Mouse (Mus musculus) urinary bladder, postnatal 36 days (tissue): ENCODE measurements around the gene Reps1.

Experiments used
- DNase-seq, 2 experiments: peaks; one replicate each; pipeline ENCODE4 v3.0.0; 2022; ENCODE audit warnings: low spot score in 2 of 2, mixed read lengths in 1 of 2

The Reps1 gene

DNA sequence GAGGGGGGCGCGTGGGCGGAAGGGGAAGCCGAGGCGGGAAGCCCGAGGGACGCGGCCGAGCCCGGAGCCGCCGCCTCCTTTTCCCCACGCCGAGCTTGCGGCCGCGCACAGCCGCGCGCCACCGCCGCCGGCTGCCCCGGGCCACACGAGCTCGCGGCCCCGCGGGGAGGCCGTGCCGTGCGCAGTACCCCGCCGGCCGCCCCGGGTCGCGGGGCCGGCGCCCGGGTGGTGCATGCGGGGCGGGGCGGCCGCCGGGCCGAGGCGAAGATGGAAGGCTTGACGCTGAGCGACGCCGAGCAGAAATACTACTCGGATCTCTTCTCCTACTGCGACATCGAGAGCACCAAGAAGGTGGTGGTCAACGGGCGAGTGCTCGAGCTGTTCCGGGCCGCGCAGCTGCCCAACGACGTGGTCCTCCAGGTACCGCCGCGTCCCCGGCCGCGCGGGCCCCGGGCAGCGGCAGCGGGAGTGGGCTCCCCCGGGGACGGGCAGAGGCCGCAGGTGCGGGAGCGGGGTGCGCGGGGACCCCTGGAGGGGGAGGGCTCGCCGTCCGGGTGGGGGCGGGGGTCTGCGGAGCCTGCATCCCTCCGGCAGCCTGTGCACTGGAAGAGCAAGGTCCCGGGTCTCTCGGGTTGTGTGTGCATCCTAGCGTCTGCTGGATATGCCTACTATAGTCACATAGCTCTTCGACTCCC lies at the start of gene Reps1:
TSS of gene Reps1 (plus strand) at position 166 of the 695 bp plus-strand sequence.
- peak; percentile 23 for DNase-seq

DNA sequence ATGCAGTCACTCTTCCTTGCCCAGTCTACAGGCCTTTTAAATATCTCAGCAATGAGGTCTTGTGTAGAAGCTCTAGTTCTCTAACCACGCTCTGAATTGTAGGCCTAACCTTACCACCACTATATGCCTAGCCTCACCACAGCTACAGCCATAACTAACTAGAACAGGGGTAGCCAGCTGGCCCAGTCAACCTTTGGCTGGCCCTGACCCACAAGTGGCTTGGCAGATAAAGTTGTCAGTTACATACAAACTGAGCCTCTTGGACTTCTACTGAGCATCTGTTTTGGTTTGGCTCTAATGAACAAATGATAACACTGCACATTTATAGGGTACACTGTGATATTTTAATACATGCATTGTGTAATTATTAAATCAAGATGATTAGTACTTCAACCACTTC lies 48.9 kb upstream of the Reps1 start:
- DNase-seq = no peak

DNA sequence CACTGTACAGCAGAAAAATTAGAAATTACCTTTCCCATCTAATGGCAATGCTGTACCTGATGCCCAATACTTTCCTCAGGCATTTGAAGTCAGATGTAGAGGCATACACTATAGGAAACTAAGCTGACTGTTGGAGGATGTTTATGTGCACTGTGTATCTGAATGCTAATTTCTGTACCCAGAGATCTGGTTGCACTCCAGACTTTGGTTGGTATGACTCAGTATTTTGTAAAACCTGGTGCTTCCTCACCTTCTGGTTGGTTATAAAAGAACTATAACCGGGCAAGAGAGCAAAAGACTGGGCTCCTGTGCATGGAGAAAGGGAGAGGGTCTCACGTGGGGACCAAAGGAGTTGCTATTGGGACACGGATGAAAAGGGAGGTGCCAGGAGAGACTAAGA lies 48.4 kb upstream of the Reps1 start:
- no peak for DNase-seq

DNA sequence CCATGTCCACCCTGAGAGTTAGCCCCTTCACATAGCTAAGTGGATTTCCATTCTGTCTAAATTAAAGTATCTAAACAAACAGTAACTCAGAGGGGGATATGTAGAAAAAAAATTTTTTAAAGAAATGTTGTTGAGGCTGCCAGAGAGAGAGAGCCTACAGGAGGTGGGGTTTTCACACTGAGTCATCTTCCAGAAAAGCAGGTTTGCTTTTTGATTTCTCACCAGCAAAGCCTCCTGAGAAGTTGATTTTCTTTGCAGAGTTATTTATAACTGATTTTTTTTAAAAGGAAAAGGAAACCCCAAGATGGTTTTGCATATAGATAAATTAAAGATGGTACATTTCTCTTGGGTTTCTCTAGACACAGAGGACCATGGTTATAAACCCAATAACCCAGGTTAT lies 47.5 kb upstream of the Reps1 start:
- no peak for DNase-seq

DNA sequence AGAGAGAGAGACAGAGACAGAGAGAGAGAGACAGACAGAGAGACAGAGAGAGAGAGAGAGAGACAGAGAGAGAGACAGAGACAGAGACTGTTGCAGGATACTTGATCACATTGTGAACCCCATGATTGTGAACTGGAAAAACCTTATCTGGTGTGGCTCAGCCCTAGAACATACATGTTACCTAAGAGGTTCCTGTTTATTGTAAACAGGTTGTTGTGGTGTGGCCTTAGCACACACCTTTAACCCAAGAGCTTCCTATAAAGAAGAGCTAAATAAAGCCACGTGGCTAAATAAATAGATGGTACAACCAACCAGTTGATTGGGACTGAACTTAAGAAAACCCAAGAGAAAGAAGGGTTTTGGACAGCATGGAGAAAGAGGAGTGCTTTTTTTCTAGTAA lies 45.9 kb upstream of the Reps1 start:
- no peak for DNase-seq

DNA sequence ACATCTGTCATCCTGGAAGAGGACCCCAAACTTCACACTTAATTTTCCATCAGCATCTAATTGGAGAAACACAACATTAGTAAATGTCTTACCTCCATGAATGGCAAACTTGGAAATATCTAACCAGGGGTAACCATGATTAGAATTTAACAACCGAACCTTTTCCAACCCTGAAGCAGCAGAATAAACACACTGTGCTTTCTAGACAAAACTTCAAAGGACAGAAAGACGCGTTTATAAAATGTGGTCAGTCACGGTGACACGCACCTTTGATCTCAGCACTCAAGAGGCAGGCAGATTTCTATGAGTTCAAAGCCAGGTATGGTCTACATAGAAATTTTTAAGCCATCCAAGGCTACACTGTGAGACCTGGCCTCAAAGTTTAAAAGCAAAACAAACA lies 43.9 kb upstream of the Reps1 start:
- DNase-seq = no peak

DNA sequence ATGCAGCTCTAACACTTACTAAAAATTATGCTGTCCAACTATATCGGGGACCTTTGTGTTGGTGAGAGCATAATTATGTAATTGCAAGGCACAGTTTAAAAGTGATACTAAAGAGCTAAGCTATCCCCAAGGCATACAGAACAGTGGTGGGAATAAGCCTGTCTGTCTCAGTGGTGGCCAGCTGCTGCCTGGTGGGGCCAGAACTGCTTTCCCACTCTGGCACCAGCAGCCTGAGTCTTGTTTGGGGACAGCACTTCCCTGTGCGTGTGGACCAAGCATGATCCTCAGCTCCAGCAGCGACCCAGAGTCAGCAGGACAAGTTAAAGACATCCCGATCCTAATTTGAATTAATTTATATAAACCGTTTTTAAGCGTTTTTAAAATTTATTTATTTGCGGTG lies 35.2 kb upstream of the Reps1 start:
- DNase-seq = no peak

DNA sequence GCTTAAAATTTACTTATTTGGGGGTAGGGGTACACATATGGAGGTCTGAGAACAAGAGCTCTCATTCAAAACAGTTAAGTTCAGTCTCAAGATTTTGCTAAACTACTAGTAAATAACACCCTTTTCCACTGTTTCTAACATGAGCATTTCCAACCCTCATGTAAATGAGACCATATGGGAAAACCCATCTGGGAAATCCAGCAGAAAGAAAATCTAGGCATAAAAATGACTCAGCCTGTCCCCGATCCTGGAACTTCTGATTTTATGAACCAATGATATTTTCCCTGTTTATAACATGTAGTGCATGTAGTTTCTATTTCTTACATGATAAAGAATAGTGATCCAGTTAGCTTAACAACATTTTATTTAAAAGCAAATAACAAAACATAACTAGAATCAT lies 34.8 kb upstream of the Reps1 start:
- no peak for DNase-seq

DNA sequence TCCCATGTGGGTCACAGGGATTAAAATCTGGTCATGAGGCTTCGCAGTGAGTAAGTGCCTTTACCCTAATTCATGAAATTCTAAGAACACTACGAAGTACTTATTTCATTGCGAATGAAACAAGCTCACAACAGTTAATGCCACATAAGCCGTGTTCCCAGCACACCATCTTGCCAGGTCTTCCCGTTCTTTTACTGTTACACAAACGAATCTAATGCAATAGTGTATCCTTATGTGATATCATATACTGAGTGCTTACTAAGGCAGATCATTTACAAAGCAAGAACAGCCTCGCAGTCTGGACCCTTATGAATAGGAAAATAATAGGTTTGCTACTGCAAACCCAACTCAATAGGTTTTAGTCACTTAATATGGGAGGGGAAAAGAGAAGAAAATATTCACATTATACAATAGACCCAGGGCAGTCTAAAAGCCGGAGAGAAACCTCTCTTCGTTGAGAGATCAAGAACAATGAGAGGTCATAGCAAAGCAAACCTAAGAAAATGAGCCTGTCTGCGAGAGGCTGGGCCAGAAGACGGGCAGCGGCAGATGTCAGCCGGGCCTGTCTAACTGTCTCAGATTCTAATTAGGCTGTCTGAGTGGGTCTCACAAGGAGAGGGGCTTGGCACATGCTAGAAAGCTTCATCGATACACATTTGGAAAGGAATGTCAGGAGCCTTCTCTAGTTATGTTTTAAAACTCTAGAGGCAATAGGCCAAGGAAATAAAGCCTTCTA lies 33.9 kb upstream of the Reps1 start:
- DNase-seq = no peak

DNA sequence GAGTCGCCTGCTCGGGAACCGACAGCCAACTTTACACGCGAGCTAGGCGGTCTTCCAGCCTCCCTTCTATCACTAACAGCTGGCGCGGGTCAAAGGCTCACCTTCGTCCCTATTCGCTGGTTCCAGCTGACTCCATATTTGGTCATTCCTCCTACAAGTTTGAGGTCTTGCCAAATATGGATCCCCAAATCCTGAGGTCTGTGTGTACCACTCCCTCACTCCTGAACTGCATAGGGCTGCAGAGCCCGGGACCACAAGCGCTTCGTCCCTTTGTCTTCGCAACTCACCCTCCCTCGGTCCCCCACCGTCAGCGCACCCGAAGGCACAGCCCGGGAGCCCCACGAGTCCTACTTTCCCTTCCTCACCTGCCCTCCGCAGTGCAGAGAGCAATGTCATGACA lies 33.3 kb upstream of the Reps1 start:
- DNase-seq = peak; percentile 66 to 74

DNA sequence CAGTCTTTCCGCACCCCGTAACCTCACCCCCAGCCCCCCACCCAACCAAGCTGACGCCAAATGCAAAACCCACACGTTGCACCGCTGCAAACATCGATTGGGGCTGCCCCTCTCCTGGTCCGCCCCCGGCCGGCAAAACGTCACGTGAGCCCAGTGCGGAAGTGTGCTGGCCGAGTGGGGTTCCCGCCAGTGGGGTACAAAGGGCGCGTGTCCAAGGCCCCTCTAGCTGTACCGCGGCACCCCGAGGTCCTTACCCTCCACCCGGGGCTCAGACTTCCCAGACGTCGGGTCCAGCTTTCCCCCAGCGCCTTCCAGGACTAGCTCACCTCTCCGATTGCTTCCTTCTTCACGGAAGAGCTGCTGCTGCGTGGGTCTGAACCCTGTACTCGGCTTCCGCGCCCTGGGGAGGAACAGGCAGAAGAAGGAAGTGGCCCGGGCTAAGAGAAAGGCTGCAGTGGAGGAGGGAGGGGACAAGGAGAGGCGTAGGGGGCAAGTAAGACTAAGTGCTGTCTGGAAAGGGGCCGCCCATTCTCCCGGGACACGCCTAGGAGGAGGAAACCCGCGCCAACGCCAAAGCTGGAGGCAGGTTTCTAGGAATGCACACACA lies 32.8 kb upstream of the Reps1 start, which contains the start of gene Abracl:
TSS of gene Abracl (minus strand) at position 548 of the 607 bp plus-strand sequence.
- DNase-seq = peak; percentile 61 to 75

DNA sequence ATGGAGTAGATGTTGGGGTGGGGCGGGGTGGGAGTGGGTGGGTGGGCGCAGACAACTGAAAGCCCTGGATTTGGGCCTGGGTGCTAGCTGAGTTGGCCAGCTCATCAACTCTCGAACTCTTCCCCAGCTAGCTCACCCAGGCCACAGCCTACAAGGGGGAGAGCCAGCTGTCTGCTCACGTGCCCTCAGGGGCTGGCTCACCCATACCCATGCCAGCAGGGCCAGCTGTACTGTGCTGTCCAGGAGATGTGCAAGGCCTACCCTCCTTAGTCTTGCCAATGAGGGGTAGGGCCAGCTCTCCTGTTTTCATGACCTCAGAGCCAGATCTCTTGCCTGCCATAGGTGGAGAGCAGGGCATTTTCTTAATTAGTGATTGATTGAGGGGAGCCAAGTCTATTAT lies 21.3 kb upstream of the Reps1 start:
- DNase-seq = no peak

DNA sequence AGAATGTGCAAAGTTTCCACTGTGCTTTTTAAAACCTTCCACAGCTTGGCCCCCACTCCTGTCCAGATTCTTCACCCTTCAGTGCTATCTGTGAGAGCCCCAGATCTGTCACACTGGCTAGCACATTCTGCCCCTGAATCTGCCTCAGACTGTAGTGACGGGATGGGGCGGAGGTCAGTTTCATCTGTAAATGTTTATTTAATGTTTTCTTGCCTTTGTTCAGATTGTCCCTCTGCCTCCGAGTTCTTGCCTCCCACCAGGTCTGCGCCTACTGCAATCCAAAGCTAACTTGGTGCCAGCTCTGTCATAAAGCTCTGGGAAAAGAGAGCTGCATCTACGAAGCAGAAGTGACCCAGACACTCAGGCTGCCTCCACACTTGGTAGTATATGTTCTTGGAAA lies 18.8 kb upstream of the Reps1 start:
- DNase-seq = no peak

DNA sequence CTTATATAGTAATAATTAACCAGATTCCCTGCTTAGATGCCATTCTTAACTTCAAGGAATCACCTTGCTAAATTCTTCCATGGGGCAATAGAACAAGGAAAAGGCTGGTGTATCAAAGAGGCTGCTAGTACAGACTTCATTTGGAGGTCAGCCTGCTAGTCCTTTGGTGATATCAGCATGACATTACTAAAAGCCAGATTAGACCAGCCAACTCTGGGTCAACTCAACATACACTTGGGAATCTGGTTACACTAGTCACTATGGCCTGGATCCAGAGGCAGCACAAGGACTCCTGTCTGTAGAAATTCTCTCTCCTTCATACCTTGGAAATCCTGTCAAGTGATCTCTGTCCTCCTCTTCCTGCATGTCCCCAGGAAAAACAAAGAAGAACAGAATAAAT lies 9.3 kb upstream of the Reps1 start:
- DNase-seq = no peak

DNA sequence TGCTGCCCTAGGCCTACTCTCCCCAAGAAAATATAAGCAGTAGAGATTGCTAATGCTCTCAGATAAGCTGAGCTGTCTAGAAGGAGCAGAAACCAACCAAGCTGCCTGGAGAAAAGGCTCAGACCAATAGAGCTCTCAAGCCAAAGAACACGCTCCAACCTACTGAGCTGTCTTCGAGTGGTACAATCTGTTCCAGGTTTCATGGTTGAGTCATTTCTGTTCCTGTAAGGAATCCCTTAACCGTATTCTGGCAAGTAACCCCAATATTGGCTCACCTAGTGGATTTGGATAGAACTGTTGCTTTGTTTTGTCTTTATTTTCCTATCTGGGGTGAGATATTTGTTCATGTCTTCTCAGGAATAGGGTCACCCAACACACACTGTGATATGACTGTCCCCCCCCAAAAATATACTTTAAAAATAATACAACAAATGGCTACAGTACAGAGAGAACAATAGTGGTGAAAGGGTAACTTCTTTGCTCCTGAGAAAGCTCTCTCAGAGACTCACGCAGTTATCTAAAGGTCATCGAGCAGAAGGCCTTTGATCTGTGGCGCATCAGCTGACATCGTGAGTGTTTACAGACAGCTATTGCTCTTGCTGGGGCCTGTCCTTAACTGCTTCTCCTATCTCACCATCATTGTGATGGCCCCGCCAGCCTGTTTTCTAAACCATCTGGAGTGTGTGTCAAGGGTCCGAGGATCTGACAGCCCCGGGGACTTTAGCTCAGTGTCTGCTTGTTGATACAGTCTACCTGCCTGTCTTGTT lies 8.1 kb upstream of the Reps1 start:
- no peak for DNase-seq

DNA sequence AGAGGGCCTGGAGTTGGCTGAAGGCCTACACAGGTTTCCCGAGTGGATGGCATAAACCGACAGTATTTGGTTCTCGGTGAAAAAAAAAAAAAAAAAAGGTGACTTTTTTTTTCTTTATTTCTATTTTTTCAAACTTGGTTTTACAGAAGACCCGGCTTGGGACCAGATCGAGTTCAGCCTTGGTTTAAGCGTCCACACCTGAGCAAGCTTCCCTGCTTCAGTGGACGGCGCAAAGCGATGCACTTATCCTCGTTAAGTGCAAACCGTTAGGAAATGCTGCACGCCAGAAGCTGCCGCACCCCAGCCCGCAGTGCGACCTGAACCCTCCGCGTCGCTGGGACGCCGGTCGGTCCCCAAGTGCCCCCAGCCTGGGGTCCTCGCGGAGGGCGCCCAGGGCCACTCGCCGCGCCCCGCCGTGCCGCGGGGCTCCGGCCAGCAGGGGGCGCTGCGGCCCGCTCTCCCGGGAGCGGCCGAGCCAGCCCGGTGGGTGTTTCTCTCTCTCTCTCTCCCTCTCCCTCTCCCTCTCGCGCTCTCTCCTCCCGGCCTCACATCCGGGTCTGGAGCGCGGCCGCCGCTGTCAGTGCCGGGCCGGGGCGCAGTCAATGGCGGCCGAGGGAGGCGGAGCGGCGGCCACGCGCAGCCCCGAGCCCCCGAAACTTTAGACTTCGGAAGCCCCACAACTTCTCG lies 509 bp upstream of the Reps1 start:
- peak; percentile 69 to 82 for DNase-seq

DNA sequence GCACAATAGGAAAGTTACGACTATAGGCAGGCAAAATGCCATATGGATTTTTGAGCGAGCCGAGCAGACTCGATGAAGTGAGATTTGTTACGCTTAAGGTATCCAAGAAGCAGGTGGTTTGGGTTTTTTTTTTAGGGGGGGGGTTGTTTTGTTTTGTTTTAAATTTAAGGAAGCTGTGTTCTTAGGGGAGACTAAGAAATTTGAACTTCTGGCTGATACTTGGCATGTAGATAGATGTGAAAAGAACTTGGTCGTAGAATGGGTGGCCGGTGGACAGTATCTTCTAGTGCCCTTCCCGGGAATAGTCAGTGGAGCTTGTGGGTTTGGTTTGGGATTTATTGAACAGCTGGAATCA lies 707 bp downstream of the Reps1 start:
- no peak for DNase-seq

DNA sequence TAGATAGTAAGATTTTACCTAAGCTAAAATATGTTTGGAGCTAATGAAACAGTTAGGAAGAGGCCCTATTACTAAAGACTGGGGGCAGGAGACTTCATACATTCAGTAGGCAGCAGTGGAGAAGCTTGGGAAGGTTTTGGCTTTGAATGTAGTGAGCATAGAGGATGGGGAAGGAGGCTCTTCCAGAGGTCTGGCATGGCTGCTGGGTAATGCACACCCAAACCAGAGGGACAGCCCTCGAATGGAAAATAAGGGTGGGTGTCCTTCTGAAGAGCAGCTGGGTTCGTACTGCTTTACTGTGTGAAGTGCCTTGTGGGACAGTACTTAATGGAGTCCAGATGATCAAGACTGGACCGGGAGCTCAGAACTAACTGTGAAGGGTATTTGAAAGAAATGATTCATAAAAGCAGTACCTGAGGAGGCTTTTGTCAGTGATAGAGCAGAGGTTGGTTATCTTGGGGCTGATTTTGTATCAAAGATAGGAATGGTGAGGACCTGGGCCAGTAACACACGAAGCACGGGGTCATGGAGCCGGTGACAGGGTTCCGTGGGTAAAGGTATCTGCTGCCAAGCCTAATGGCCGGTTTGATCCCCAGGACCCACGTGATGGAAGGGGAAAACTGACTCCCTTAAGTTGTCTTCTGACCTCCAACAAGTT lies 3.1 kb downstream of the Reps1 start:
- DNase-seq = no peak

DNA sequence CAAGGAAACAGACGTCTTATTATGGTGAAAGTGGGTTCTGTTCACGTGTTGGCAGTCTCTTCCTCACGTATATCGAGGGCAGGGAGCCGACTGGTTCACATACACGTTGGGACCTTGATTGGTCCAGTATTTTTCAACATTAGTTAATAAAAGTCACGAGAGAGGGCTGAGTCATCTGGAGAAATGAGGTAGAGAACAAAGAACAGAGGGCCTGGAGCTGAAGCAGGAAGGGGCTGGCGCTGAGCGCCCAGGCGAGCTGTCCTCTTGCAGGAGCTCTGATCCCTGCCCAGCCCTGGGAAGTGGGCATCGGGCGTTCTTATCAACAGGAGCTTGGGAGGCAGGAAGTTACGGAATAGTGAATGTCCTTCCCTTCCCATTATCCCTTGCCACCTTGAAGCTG lies 4.1 kb downstream of the Reps1 start:
- no peak for DNase-seq

DNA sequence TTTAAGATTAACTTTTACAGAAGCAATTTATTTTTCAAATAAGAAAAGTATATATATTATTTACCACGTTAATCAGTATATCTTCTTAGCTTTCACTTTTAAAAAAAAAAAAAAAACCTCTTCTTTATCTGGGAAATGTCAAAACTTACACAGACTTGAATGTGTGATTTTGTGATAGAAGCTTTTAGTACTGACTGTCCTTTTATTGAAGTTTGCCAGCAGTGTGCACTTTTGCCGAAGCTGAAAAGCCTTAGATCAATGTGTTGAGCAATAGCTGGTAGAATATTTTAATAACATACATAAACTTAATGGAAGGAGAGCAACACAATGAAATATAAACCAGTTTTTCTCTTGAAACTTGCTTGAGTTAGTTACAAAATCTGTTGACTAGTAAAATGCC lies 5.1 kb downstream of the Reps1 start:
- DNase-seq = no peak

DNA sequence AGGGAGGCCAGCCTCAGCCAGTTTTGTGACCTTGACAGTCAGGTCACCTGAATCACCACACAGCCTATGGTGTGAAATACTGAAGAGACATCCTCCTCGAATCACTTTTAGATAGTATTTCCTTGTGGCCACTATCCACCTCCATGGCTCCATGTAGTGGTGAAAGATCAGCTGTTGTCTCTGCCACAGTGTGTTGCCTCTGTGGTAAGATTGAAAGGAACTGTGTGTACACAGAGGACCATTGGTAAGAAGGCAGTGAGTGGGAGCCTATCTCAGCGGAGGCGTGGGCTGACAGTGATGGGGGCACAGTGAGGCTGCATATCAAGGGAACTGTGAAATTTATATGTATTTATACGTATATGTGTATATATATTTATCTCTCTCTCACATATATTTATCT lies 5.9 kb downstream of the Reps1 start:
- no peak for DNase-seq
